Mouse (Mus musculus) heart, adult 18-20 months (tissue): ENCODE measurements around the gene Acox2. TPM values are rescaled to one million over a fixed set of nuclear protein-coding genes. Genes with fewer than 3 reads are reported as not detected.

ENCODE experiments used
- DNase-seq, 2 experiments: peaks; one replicate each; pipeline ENCODE4 v3.0.0; 2021 to 2022; ENCODE audit warnings: mixed read lengths in 1 of 2
- total RNA-seq, 2 experiments: library from RNA; stranded (reverse); gene quantifications; 2 replicates each; pipeline ENCODE4 v1.2.3; 2021

Acox2 gene
- total RNA-seq, 2 experiments from 2014 or later: 0.35 to 0.72 TPM

GRCm38 (mm10) chr14:8213803-8214224 is 45.3 kb downstream of the Acox2 start, which contains the start of gene Kctd6:
Gene Kctd6, plus strand, starts transcription at chr14:8214140.
- peak; percentile 99 for DNase-seq

- no peak for DNase-seq
Observed at GRCm38 (mm10) chr14:8212996-8213395, 46.2 kb downstream of the Acox2 start.

GRCm38 (mm10) chr14:8209896-8210295 is 49.3 kb downstream of the Acox2 start:
- no peak for DNase-seq

- no peak for DNase-seq
Observed at GRCm38 (mm10) chr14:8208876-8209275, 50.3 kb downstream of the Acox2 start.

- DNase-seq: no peak
Observed at GRCm38 (mm10) chr14:8207543-8207942, 51.6 kb downstream of the Acox2 start.

GRCm38 (mm10) chr14:8207105-8207504 is 52.0 kb downstream of the Acox2 start:
- DNase-seq: no peak

GRCm38 (mm10) chr14:8206179-8206910 is 52.8 kb downstream of the Acox2 start:
- no peak for DNase-seq

GRCm38 (mm10) chr14:8201715-8202114 is 57.4 kb downstream of the Acox2 start:
- no peak for DNase-seq

GRCm38 (mm10) chr14:8200769-8201168 is 58.4 kb downstream of the Acox2 start:
- peak in 1 of 2 experiments; percentile 18 for DNase-seq

- DNase-seq: no peak
Observed at GRCm38 (mm10) chr14:8192727-8193126, 66.4 kb downstream of the Acox2 start.

- no peak for DNase-seq
Observed at GRCm38 (mm10) chr14:8191331-8191965, 67.7 kb downstream of the Acox2 start.

GRCm38 (mm10) chr14:8190556-8190955 is 68.6 kb downstream of the Acox2 start:
- DNase-seq: no peak

- no peak for DNase-seq
Observed at GRCm38 (mm10) chr14:8186278-8187045, 72.7 kb downstream of the Acox2 start.

- no peak for DNase-seq
Observed at GRCm38 (mm10) chr14:8183330-8183729, 75.8 kb downstream of the Acox2 start.

GRCm38 (mm10) chr14:8180371-8181035 is 78.7 kb downstream of the Acox2 start:
- DNase-seq: no peak

- DNase-seq: no peak
Observed at GRCm38 (mm10) chr14:8176251-8176650, 82.9 kb downstream of the Acox2 start.

Other genes starting within 250 kb of the Acox2 start
- gene Rpp14, start 179.0 kb downstream of the Acox2 start, total RNA-seq: 10 to 100 TPM; 28.0 to 30.3 TPM
- 10 to 100 TPM; 22.0 to 25.2 TPM for gene Pxk, start 161.1 kb downstream of the Acox2 start, total RNA-seq
- 100 to 1,000 TPM; 840 to 892 TPM for gene Pdhb, start 86.3 kb downstream of the Acox2 start, total RNA-seq
- 1 to 10 TPM; 8.4 to 9.0 TPM for gene Kctd6, start 45.2 kb downstream of the Acox2 start, total RNA-seq
- 10 to 100 TPM; 12.1 to 24.4 TPM for gene Fam107a, start 58.7 kb upstream of the Acox2 start, total RNA-seq
- under 1 TPM in 1 of 2 experiments, not detected in 1; 0.98 TPM for gene Oit1, start 119.4 kb upstream of the Acox2 start, total RNA-seq